Mouse (Mus musculus): ENCODE results near the gene Hivep3.

- TF ChIP-seq CTCF (IDR thresholded peaks at IDR 0.05; ENCODE audit: borderline replicate concordance, control insufficient read depth, extremely low read depth, insufficient read depth, low read length, poor library complexity) = no peak
- no peak for TF ChIP-seq POLR2A (IDR thresholded peaks at IDR 0.05; ENCODE audit: control insufficient read depth, extremely low read depth, insufficient read depth, low read length, poor library complexity)
Observed at GRCm38 (mm10) chr4:120074061-120074460, 340.5 kb downstream of the Hivep3 start.

Data from thymus, adult 2 months (tissue).